Mouse (Mus musculus) liver, adult 2 months (tissue): Measurements from ENCODE around the gene Odf4. TPM values are rescaled to one million over a fixed set of nuclear protein-coding genes. Genes with fewer than 3 reads are reported as not detected.
"Not testable (repeated sequence)": the region's sequence is repeated elsewhere in the genome, so short reads cannot be mapped to it uniquely, and the experiment has no call there.

Experiments used
- DNase-seq: peaks from one replicate; pipeline ENCODE4 v3.0.0-alpha.2; 2011; ENCODE audit warnings: low read depth, low spot score; ENCODE audit errors: extremely low read depth
- H3K27ac ChIP-seq: fragments of 200-500 bp; replicated peaks from 2 replicates; pipeline ENCODE4 v1.5.1; 2012; ENCODE audit warnings: low read depth, mild to moderate bottlenecking, control low read depth, inconsistent platforms, low read length; ENCODE audit not compliant: insufficient read depth
- H3K27me3 ChIP-seq: fragments of 200-500 bp; 2 replicates; pipeline ENCODE4 v1.6.1; 2012; ENCODE audit warnings: mild to moderate bottlenecking, moderate library complexity, low read length, inconsistent platforms; ENCODE audit not compliant: control insufficient read depth, insufficient read depth
- H3K36me3 ChIP-seq: fragments of 200-500 bp; 2 replicates; pipeline ENCODE4 v1.6.1; 2012; ENCODE audit warnings: low read length, inconsistent platforms; ENCODE audit not compliant: control insufficient read depth, insufficient read depth
- H3K4me1 ChIP-seq: fragments of 200-500 bp; 2 replicates; pipeline ENCODE4 v1.6.1; 2011; ENCODE audit warnings: low read length; ENCODE audit not compliant: control insufficient read depth, insufficient read depth
- H3K4me3 ChIP-seq: fragments of 200-500 bp; 2 replicates; pipeline ENCODE4 v1.5.1; 2011; ENCODE audit warnings: low read depth, mild to moderate bottlenecking, control low read depth, low read length, moderate library complexity; ENCODE audit not compliant: insufficient read depth
- H3K79me2 ChIP-seq: fragments of 200-500 bp; 2 replicates; pipeline ENCODE4 v1.6.1; 2012; ENCODE audit warnings: inconsistent platforms, mild to moderate bottlenecking, low read length, moderate library complexity; ENCODE audit not compliant: control insufficient read depth, insufficient read depth
- H3K9ac ChIP-seq: fragments of 200-500 bp; 2 replicates; pipeline ENCODE4 v1.6.1; 2012; ENCODE audit warnings: low read depth, mild to moderate bottlenecking, control low read depth, inconsistent platforms, low read length
- CTCF ChIP-seq: fragments of 200-500 bp; IDR thresholded peaks from 2 replicates; pipeline ENCODE4 v1.5.1; 2011; ENCODE audit warnings: low read depth, low read length, control low read depth
- POLR2A ChIP-seq: fragments of 200-500 bp; IDR thresholded peaks from 2 replicates; pipeline ENCODE4 v1.6.1; 2011; ENCODE audit warnings: low read length, control low read depth; ENCODE audit not compliant: insufficient read depth; ENCODE audit errors: extremely low read depth
- WGBS: fragments of 180-500 bp; shearing (Covaris S2); methylation state at CpG from one replicate; pipeline ENCODE4 v1.1.7; 2018; 5-methylcytosine and 5-hydroxymethylcytosine counted together
- polyA plus RNA-seq: library from polyadenylated mRNA; depleted of rRNA; stranded (reverse); fragments of >200 nt; gene quantifications from 2 replicates; pipeline ENCODE4 v1.2.3, GENCODE M21; 2012
- total RNA-seq: library from RNA; depleted of rRNA; stranded (reverse); fragments of >200 nt; gene quantifications from 2 replicates; pipeline ENCODE4 v1.2.3, GENCODE M21; 2014

The Odf4 gene
- total and polyA plus RNA-seq, 2 experiments: not detected

DNA sequence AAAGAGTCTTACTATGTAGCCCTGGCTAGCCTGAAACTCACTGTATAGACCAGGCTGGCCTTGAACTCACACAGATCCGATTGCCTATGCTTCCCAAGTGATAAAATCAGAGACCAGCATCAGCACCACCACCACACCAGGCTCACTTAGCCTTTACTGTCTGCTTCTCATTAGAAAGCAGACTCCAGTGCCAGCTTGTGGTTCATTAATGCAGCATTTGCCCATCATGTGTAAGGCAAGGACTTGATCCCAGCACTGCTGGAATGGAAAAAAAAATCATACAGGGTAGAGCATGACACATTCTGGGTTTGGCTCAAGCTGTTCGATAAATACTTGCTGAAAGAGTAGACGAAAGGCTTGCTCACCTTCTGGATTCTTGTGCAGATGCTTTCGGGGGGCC lies 19.1 kb upstream of the Odf4 start:
- H3K9ac ChIP-seq: no peak overlapping the region
- H3K27me3 ChIP-seq: peaks cover 3% of the 10 kb centered on the region
- no peak for TF ChIP-seq POLR2A
- no peak for TF ChIP-seq CTCF
- no peaks in the 10 kb centered on the region for H3K36me3 ChIP-seq
- DNase-seq: no peak
- no peaks in the 10 kb centered on the region for H3K79me2 ChIP-seq
- no peaks in the 10 kb centered on the region for H3K4me1 ChIP-seq
- no peak overlapping the region for H3K27ac ChIP-seq
- WGBS: 83% methylated on average over 4 of the region's 4 CpGs
- H3K4me3 ChIP-seq: no peak overlapping the region

DNA sequence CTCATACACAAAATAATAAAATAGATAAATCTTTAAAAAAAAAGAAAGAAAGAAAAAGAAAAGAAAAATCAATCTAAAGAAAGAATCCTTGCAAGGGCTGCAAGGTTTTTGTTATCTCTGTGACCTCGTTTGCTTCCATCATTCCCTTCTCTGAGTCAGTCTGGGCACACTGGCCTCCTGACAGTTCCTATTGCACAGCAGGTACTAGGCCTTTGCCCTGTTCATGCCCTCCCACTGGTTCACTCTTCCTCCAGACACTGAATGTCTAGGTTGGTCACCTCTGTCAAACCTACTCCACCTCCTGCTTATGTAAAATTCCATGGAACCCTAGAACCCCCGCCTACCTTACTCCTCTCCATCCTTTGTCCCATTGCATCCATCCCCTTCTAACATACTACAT lies 18.4 kb upstream of the Odf4 start:
- Histone ChIP-seq H3K36me3 (no peaks in the 10 kb centered on the region), H3K27ac (no peak overlapping the region), H3K4me1 (no peaks in the 10 kb centered on the region), H3K79me2 (no peaks in the 10 kb centered on the region), H3K9ac (no peak overlapping the region), H3K4me3 (no peak overlapping the region), H3K27me3 (peaks cover 3% of the 10 kb centered on the region; the same call in 1 of the 2 replicates)
- WGBS: 86% methylated on average over 2 of the region's 2 CpGs
- no peak for DNase-seq
- TF ChIP-seq CTCF: no peak
- no peak for TF ChIP-seq POLR2A

DNA sequence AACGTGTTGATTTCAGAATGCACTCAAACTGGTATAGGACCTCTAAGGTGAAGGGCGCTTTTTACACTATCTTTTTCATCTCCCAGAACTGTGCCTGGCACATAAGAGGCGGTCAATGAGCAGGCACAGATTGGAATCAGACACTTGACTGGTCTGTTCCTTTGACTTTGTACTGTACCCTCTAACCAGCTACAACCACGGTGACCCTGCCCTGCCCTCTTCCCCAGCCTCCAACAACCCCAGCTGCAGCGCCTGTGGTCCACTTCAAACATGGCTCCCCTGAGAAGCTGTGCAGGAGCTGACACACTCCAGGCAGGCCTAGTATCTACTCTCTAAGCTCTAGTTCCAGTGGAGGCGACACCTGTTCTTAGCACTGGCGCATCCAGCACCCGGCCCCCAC lies 15.8 kb upstream of the Odf4 start:
- H3K27ac ChIP-seq: no peak overlapping the region
- no peak for TF ChIP-seq CTCF
- no peak for TF ChIP-seq POLR2A
- no peaks in the 10 kb centered on the region for H3K36me3 ChIP-seq
- H3K4me3 ChIP-seq: no peak overlapping the region
- no peaks in the 10 kb centered on the region for H3K79me2 ChIP-seq
- H3K27me3 ChIP-seq: peaks cover 3% of the 10 kb centered on the region; the same call in 1 of the 2 replicates
- no peak for DNase-seq
- 86% methylated on average over 8 of the region's 8 CpGs for WGBS
- no peak overlapping the region for H3K9ac ChIP-seq
- H3K4me1 ChIP-seq: no peaks in the 10 kb centered on the region

DNA sequence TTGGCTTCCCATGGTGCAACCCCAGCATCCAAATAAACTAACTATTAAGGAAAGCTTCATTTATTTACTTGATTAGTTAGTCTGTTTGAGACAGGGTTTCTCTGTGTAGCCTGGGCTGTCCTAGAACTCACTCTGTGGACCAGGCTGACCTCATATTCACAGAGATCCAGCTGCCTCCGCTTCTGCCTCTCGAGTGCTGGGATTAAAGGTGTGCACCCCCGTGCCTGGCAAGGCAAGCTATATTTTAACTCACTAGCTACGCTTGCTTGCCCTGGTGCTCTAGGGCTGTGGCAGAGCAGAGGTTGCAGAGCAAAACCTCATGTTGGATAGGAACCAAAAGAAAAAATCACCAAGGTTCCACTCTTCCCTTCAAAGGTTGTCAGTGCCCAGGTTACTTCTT lies 13.6 kb upstream of the Odf4 start:
- no peaks in the 10 kb centered on the region for H3K4me1 ChIP-seq
- WGBS: 67% methylated on average over 4 of the region's 4 CpGs
- H3K27ac ChIP-seq: no peak overlapping the region
- DNase-seq: no peak
- H3K36me3 ChIP-seq: no peaks in the 10 kb centered on the region
- no peak overlapping the region for H3K4me3 ChIP-seq
- H3K79me2 ChIP-seq: no peaks in the 10 kb centered on the region
- no peak overlapping the region; the same call in 1 of the 2 replicates for H3K9ac ChIP-seq
- H3K27me3 ChIP-seq: no peaks in the 10 kb centered on the region
- no peak for TF ChIP-seq CTCF
- TF ChIP-seq POLR2A: no peak

DNA sequence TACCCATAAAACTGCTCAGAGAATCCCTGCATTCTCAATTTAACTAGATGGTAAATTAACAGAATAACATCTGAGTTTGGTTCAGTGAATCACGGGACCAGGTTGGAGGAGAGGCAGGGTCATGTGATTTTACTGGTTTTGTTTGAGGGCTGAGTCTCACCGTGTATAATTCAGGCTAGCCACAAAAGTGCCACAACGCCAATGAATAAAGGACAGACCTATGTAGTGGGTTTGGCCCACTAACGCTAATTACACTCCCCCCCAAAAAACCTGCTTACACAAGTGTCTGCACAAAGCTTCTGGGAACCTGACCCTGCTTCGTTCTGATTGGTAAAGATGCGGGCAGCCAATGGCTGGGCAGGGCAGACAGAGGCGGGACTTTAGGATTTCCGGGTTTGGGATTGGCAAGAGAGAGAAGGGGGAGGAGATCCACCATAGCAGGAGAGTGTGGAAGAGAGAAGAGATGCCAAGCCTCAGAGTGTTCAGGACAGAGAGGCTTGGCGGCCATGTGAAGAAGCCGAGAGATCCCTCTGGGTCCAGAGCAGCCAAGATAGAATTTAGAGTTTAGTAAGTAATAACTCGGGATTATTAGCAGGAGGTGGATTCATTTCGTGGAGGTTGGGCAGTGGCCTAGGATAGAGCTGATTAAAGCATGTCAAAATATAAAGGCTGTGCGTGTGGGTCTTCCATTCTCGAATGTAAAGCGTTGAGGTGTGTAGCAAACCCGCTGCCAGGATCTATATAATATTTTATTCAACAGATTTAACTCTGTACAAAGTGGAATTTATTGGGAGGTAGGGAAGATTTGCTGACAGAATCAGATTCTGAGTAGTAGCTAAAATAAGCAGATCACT lies 12.8 kb upstream of the Odf4 start:
- H3K9ac ChIP-seq: peak overlapping the region; percentile 40
- H3K79me2 ChIP-seq: no peaks in the 10 kb centered on the region
- TF ChIP-seq CTCF (no peak), POLR2A (0 out of 2 replicates have a peak, but pooled peaks have one; percentile 22)
- no peaks in the 10 kb centered on the region for H3K4me1 ChIP-seq
- WGBS: 2% methylated on average over 16 of the region's 16 CpGs
- no peaks in the 10 kb centered on the region for H3K36me3 ChIP-seq
- H3K4me3 ChIP-seq: peak overlapping the region; percentile 43
- peak overlapping the region; percentile 26; the same call in 1 of the 2 replicates for H3K27ac ChIP-seq
- H3K27me3 ChIP-seq: no peaks in the 10 kb centered on the region
- peak; percentile 86 for DNase-seq

DNA sequence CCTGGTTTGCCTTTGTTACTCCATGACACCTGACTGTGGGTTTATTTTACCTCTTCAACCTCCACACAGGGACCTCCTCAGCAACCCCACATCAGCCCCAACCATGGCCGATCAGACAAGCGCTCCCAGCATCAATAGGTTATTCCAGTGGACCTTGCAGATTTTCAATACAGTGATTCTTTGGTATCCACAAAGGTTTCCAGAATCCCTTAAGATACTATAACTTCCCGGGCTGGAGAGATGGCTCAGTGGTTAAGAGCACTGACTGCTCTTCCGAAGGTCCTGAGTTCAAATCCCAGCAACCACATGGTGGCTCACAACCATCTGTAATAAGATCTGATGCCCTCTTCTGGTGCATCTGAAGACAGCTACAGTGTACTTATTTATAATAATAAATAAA lies 10.1 kb upstream of the Odf4 start:
- 90% methylated on average over 4 of the region's 4 CpGs for WGBS
- not testable (repeated sequence) for DNase-seq, H3K79me2 ChIP-seq, H3K27ac ChIP-seq, H3K4me1 ChIP-seq, H3K9ac ChIP-seq, H3K36me3 ChIP-seq, H3K4me3 ChIP-seq, H3K27me3 ChIP-seq
